Comparison of ENCODE assay signal across 10 mouse cellular contexts in the genomic region with DNA sequence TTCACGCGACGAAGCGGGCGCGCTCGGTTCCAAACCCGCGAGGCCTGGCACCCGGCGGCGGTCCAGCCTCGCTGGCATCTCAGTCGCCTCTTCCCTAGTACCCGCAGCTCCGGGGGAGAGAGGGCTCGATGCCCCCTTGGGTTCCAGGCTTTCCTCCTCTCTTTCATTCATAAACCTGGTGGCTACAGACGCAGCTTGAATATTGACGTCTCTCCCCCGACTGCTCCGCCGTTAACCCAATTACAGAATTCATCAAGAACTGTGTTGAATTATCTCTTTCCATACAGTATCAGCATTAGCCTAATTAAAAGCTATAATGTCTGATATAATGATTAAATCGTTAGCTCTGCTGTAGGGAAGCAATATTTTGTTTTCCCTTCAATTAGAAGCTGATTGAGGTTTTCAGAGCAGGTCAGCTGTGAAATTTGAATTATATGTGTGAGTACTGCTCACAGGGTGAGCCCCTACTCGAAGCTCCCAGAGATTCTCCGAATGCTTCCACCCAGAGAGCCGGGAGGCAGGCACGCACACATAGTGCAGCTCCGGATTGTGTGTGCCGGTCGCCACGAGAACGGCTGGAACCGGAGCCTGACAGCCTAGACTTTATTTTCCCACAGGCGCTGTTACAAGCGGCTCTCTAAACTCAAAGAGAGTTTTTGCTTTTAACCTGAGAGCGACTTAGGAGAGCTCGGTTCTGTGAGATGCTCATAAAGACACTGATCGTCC. TPM values are rescaled to one million over a fixed set of nuclear protein-coding genes. Genes with fewer than 3 reads are reported as not detected.
A peak's percentile ranks its signal among the peaks of the same experiment; 100 is the strongest.
DNase-seq lines count a peak whose midpoint lies in the region; ATAC-seq lines count a peak whose summit lies in the region.
"Had no signal": no experiment of that assay in that cellular context is flagged by ENCODE, and none has a peak within 500 bp of the region (broad histone marks: within the 10 kb centered on the region; RNA-seq: fewer than 3 reads in every experiment).

No protein-coding gene starts in this region.

- peak overlapping the region; percentile 96 for H3K27ac ChIP-seq in forebrain, embryonic 14.5 days (ENCODE audit: low read depth, low read length)
- H3K27ac ChIP-seq in midbrain, embryonic 11.5 days (ENCODE audit: low read depth, low read length): no peak overlapping the region
- H3K27ac ChIP-seq: embryonic facial prominence, embryonic 12.5 days; limb, embryonic 12.5 days had no signal

- no peaks in the 10 kb centered on the region for H3K36me3 ChIP-seq in forebrain, embryonic 14.5 days (ENCODE audit: control insufficient read depth, insufficient read depth, low read length)
- H3K36me3 ChIP-seq in midbrain, embryonic 11.5 days (ENCODE audit: control insufficient read depth, insufficient read depth, low read length): no peaks in the 10 kb centered on the region
- H3K36me3 ChIP-seq: embryonic facial prominence, embryonic 12.5 days; limb, embryonic 12.5 days had no signal

- H3K4me2 ChIP-seq in forebrain, embryonic 14.5 days (ENCODE audit: low read length): peak overlapping the region; percentile 89
- peak overlapping the region; percentile 1; the same call in 1 of the 2 replicates for H3K4me2 ChIP-seq in midbrain, embryonic 11.5 days
- H3K4me2 ChIP-seq: embryonic facial prominence, embryonic 12.5 days; limb, embryonic 12.5 days had no signal

- peak; percentile 42 for DNase-seq in right cerebral cortex, postnatal 25 days
- DNase-seq in right cerebral cortex, postnatal 4 days: no peak
- DNase-seq in forebrain, embryonic 14.5 days (ENCODE audit: low spot score): peak; percentile 68
- peak; percentile 96 for DNase-seq in midbrain, embryonic 11.5 days (ENCODE audit: low spot score, missing footprints)
- DNase-seq in thymus, postnatal 4 days: no peak
- DNase-seq in heart, adult 9 months (ENCODE audit: low spot score in 2 of 2): no peak

- 3% methylated on average over 38 of the region's 38 CpGs for WGBS in forebrain, embryonic 14.5 days
- under 1% methylated on average over 38 of the region's 38 CpGs for WGBS in midbrain, embryonic 11.5 days

- peaks cover 25% of the 10 kb centered on the region for H3K4me1 ChIP-seq in forebrain, embryonic 14.5 days (ENCODE audit: control insufficient read depth, insufficient read depth, low read length)
- peaks cover 21% of the 10 kb centered on the region for H3K4me1 ChIP-seq in midbrain, embryonic 11.5 days (ENCODE audit: control insufficient read depth, insufficient read depth, low read length)

- ATAC-seq in forebrain, embryonic 14.5 days: no peak
- no peak for ATAC-seq in midbrain, embryonic 11.5 days (ENCODE audit: low FRiP score)
- ATAC-seq in activated CD4-positive, CD25-positive, alpha-beta regulatory T cell, adult 4 months: no peak

- H3K9ac ChIP-seq in forebrain, embryonic 14.5 days (ENCODE audit: low read length): peak overlapping the region; percentile 89
- H3K9ac ChIP-seq in midbrain, embryonic 11.5 days (ENCODE audit: low read length): no peak overlapping the region
- H3K9ac ChIP-seq: embryonic facial prominence, embryonic 12.5 days; limb, embryonic 12.5 days had no signal

- H3K4me3 ChIP-seq in forebrain, embryonic 14.5 days (ENCODE audit: low read depth, low read length): peak overlapping the region; percentile 51
- H3K4me3 ChIP-seq in midbrain, embryonic 11.5 days (ENCODE audit: low read depth, low read length): no peak overlapping the region
- H3K4me3 ChIP-seq: embryonic facial prominence, embryonic 12.5 days; limb, embryonic 12.5 days had no signal

- H3K9me3 ChIP-seq in forebrain, embryonic 14.5 days (replicated peaks; ENCODE audit: control insufficient read depth, low read length): no peaks in the 10 kb centered on the region
- no peaks in the 10 kb centered on the region for H3K9me3 ChIP-seq in midbrain, embryonic 11.5 days (ENCODE audit: control insufficient read depth, low read length)
- H3K9me3 ChIP-seq: embryonic facial prominence, embryonic 12.5 days; limb, embryonic 12.5 days had no signal

- H3K27me3 ChIP-seq in forebrain, embryonic 14.5 days (replicated peaks; ENCODE audit: control insufficient read depth, insufficient read depth, low read length): peaks cover 28% of the 10 kb centered on the region
- peaks cover 77% of the 10 kb centered on the region for H3K27me3 ChIP-seq in midbrain, embryonic 11.5 days (ENCODE audit: control insufficient read depth, insufficient read depth, low read length)

RNA-seq across cellular contexts. Expression of gene Sox1, which starts 4.3 kb away (rescaled TPM):
- polyA plus RNA-seq in forebrain, embryonic 14.5 days (2014; fragmentation: Nextera tagmentation; extraction: Ambion mirVana): 5.7 and 6.1 TPM in 2 replicates
- 8.2 and 8.7 TPM in 2 replicates for polyA plus RNA-seq in midbrain, embryonic 11.5 days (2014; fragmentation: Nextera tagmentation; extraction: Ambion mirVana)
- polyA plus RNA-seq in activated CD4-positive, CD25-positive, alpha-beta regulatory T cell, adult 4 months (2017; shearing (Covaris generic)): not detected
- polyA plus RNA-seq: limb, embryonic 12.5 days; lung, embryonic 16.5 days had no signal

Comparison
In these comparisons a context has a peak if more than half of its experiments do, and no peak if none do; other contexts are left out.
1. DNase-seq: peak in right cerebral cortex, postnatal 25 days (single experiment), forebrain, embryonic 14.5 days (single experiment) and midbrain, embryonic 11.5 days (single experiment); none in right cerebral cortex, postnatal 4 days (single experiment), thymus, postnatal 4 days (single experiment) and heart, adult 9 months (0 of 2).